Mouse (Mus musculus): Measurements from ENCODE around the gene Gprc6a.

Gprc6a gene

GRCm38 (mm10) chr10:51590139-51590574 is 41.1 kb downstream of the Gprc6a start, which contains the start of gene Fam162b:
Gene Fam162b (minus strand): TSS chr10:51590517.
- no peak for DNase-seq (ENCODE audit: low read depth, low spot score)

GRCm38 (mm10) chr10:51584919-51585318 is 46.3 kb downstream of the Gprc6a start:
- DNase-seq (ENCODE audit: low read depth, low spot score): no peak

DNA sequence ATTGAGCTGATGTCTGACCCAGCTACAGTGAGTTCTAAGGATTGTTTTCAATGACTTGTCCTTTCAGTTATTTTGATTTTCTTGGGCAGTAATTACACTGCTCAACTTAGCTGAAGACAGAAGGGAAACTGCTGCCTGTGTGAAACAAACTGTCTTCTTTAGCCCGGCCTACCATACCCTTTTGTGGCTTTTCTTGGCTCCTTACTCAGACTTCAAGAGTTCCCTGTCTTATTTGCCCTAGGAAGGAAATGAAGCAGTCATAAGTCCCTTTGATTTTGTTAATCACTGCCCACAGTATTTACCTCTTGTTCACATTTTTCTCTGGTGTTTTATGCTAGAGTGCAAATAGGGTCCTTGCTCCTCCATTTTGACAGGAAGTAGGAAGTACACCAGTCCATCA is 46.9 kb downstream of the Gprc6a start:
- no peak for DNase-seq (ENCODE audit: low read depth, low spot score)

DNA sequence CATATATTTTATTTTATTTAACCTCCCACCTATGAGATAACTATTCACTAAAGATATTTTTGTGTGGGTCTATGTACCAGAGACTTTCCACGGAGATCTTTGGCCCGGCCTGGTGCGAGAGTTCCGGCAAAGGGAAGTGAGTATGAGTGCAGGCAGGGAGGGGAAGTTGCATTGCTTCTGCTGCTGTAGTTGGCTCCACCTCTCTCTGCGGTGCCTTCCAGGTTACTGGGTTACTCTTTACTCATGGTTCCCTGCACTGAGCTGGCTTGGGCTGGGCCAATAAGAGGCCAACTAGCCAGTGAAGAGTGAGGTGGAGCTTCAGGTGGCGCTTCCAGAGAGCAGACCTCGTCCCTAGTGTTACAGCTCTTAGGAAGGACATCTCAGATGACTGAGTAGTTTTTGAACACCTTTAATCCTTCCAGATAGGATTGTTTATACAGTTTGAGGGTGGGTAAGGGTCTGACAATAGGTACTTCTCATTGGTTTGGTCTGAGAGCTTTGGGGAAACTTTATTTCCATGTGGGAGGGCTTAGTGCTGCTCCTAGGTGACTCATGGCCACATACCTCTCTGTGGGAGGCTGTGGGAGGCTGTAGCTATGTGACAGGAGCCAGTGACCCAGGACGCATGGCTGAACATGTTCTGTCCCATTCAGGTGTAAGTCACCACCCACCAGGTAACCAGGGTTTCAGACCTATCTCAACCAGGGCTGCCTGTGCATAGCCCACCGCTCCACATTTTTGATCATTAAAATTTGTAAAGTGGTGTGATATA is 59.9 kb downstream of the Gprc6a start:
- DNase-seq (ENCODE audit: low read depth, low spot score): no peak

All from retina, postnatal 7 days (tissue).